Mouse (Mus musculus) forebrain, embryonic 12.5 days (tissue): ENCODE measurements around the gene Lrrn2. TPM values are rescaled to one million over a fixed set of nuclear protein-coding genes. Genes with fewer than 3 reads are reported as not detected.

ENCODE experiments used
- ATAC-seq: fragments of 200-750 bp; cut with Nextera tagmentation; 2 replicates; pipeline ENCODE4 v1.8.0; 2017; ENCODE audit warnings: moderate TSS enrichment; ENCODE audit not compliant: low FRiP score
- H3K27ac ChIP-seq: fragments of 300-500 bp; sonication (generic); 2 replicates; pipeline ENCODE4 v1.5.1; 2016; ENCODE audit warnings: mild to moderate bottlenecking
- H3K27me3 ChIP-seq: fragments of 300-500 bp; sonication (generic); 2 replicates; pipeline ENCODE4 v1.6.1; 2016; ENCODE audit warnings: mild to moderate bottlenecking
- H3K36me3 ChIP-seq: fragments of 300-500 bp; sonication (generic); replicated peaks from 2 replicates; pipeline ENCODE4 v1.6.1; 2016; ENCODE audit warnings: mild to moderate bottlenecking
- H3K4me1 ChIP-seq: fragments of 300-500 bp; sonication (generic); 2 replicates; pipeline ENCODE4 v1.6.1; 2016
- H3K4me2 ChIP-seq: fragments of 300-500 bp; sonication (generic); 2 replicates; pipeline ENCODE4 v1.6.1; 2016; ENCODE audit warnings: mild to moderate bottlenecking, moderate library complexity
- H3K4me3 ChIP-seq: fragments of 300-500 bp; sonication (generic); replicated peaks from 2 replicates; pipeline ENCODE4 v1.5.1; 2016; ENCODE audit warnings: mild to moderate bottlenecking
- H3K9ac ChIP-seq: fragments of 300-500 bp; sonication (generic); 2 replicates; pipeline ENCODE4 v1.6.1; 2016; ENCODE audit warnings: mild to moderate bottlenecking
- H3K9me3 ChIP-seq: fragments of 300-500 bp; sonication (generic); 2 replicates; pipeline ENCODE4 v1.6.1; 2016
- WGBS: fragments of 180-500 bp; shearing (Covaris S2); methylation state at CpG from one replicate; pipeline ENCODE4 v1.1.7; 2016; 5-methylcytosine and 5-hydroxymethylcytosine counted together
- polyA plus RNA-seq: library from polyadenylated mRNA; unstranded; fragments of >200 nt; fragmentation: Nextera tagmentation; extraction: Ambion mirVana; gene quantifications from 2 replicates; pipeline ENCODE4 v1.2.1, GENCODE M21; 2016

Lrrn2 gene
- polyA plus RNA-seq: 17.9 and 19.8 TPM in 2 replicates

DNA sequence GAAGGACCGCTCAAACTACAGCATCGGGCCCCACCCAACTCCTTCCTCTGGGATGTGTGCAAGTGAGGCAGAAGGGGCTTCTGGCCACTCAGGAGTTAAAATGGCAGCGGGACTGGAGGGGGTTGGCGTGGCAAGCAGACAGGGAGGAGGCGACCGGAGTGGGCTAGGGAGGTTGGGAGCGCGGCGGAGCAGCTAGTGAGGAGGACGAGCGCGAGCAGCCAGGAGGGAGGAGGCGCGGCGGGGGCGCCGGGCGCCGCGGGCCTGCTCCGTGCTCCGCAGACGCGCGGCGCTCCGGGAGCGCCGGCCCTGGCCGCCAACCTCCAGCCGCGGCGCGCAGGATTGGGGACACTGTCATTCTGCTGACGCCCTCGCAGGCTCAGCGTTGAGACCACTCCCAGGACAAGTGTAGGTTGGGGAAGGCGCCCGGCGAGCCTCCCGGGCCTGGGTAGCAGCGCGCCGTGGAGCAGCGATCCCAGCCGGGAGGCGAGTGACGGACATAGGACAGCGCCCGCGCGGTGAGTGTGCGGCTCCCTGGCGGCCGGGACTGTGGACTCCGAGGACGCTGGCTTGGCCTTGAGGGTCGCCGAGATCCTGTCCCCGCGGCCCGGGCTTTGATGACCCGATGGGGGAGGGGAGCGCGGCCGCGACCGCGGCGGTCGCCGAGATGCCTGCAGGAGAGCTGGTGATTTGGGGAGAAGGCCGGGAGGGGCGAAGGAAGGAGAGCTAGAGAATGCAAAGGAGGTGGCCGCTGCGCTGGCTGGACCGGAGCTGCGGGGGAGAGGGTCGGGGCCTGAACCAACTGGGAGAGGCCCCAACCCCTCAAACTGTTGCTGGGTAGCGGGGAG lies at the start of gene Lrrn2:
Gene Lrrn2 (plus strand): TSS at position 113 of the 845 bp plus-strand sequence.
- WGBS: under 1% methylated on average over 79 of the region's 80 CpGs
- H3K4me2 ChIP-seq: peak within 1 kb of the TSS; percentile 83
- H3K4me3 ChIP-seq: peak within 1 kb of the TSS; percentile 59
- H3K9me3 ChIP-seq: no peaks in the 10 kb centered on the region
- H3K9ac ChIP-seq: peak within 1 kb of the TSS; percentile 79
- H3K27ac ChIP-seq: peak within 1 kb of the TSS; percentile 81
- H3K4me1 ChIP-seq: peaks cover 34% of the 10 kb centered on the region
- peaks cover 62% of the 10 kb centered on the region for H3K27me3 ChIP-seq
- peak; percentile 87 for ATAC-seq
- H3K36me3 ChIP-seq: no peaks in the 10 kb centered on the region

GRCm38 (mm10) chr1:132831963-132832362 lies 48.1 kb upstream of the Lrrn2 start:
- Histone ChIP-seq H3K9ac (no peak overlapping the region), H3K27me3 (no peaks in the 10 kb centered on the region), H3K9me3 (no peaks in the 10 kb centered on the region), H3K36me3 (no peaks in the 10 kb centered on the region), H3K4me3 (no peak overlapping the region), H3K4me2 (no peak overlapping the region), H3K27ac (no peak overlapping the region), H3K4me1 (no peaks in the 10 kb centered on the region)
- 87% methylated on average over 4 of the region's 4 CpGs for WGBS
- no peak for ATAC-seq

GRCm38 (mm10) chr1:132834037-132834436 lies 46.0 kb upstream of the Lrrn2 start:
- Histone ChIP-seq H3K4me3 (no peak overlapping the region), H3K9me3 (no peaks in the 10 kb centered on the region), H3K9ac (no peak overlapping the region), H3K27me3 (no peaks in the 10 kb centered on the region), H3K27ac (no peak overlapping the region), H3K4me1 (no peaks in the 10 kb centered on the region), H3K4me2 (no peak overlapping the region), H3K36me3 (no peaks in the 10 kb centered on the region)
- WGBS: 75% methylated on average over 8 of the region's 8 CpGs
- ATAC-seq: no peak

DNA sequence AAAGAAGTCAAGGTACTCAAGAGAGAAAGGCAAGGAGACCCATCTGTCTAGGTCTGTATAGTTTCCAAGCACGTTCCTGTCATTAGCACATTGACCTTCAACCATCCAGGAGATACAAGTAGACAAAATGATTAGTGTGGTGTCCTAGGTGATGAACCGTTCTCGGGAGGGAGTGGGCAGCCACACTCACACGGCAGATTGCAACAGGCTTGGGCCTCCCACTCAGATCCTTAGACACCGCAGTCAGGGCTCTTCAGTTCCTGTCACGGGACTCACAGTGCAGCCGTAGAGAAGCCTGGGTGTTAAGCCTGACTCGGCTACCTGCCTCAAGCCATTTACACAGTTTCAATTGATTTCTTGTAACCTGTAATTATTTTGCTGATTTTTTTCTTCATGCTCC lies 43.2 kb upstream of the Lrrn2 start:
- H3K4me2 ChIP-seq: no peak overlapping the region
- WGBS: 82% methylated on average over 8 of the region's 8 CpGs
- H3K36me3 ChIP-seq: no peaks in the 10 kb centered on the region
- no peaks in the 10 kb centered on the region for H3K4me1 ChIP-seq
- ATAC-seq: no peak
- H3K9ac ChIP-seq: no peak overlapping the region
- H3K4me3 ChIP-seq: no peak overlapping the region
- no peaks in the 10 kb centered on the region for H3K9me3 ChIP-seq
- no peak overlapping the region for H3K27ac ChIP-seq
- no peaks in the 10 kb centered on the region for H3K27me3 ChIP-seq

DNA sequence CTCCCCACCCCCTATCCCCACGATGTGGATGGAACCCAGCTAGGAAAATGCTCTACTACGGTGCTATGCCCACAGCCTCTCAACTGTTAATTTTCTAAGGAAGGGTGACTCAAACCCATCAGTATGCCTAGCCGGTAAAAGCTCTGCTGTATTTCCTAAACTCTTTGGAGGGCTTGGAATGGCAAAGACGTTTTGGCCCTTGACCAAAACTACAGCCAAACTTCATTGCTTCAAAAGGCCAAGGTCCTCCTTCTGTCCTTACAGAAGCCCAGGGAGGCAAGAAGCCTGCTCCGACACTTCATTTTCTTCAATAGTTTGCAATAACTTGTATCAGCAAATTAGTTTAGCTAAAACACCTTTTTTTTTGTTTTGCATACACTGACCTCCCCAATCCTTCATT lies 42.4 kb upstream of the Lrrn2 start:
- Histone ChIP-seq H3K4me2 (no peak overlapping the region), H3K9me3 (no peaks in the 10 kb centered on the region), H3K4me3 (no peak overlapping the region), H3K27me3 (no peaks in the 10 kb centered on the region), H3K36me3 (no peaks in the 10 kb centered on the region), H3K27ac (no peak overlapping the region), H3K4me1 (no peaks in the 10 kb centered on the region), H3K9ac (no peak overlapping the region)
- ATAC-seq: no peak
- WGBS: 72% methylated on average over 5 of the region's 5 CpGs

- Histone ChIP-seq H3K36me3 (no peaks in the 10 kb centered on the region), H3K27ac (no peak overlapping the region), H3K4me2 (no peak overlapping the region), H3K27me3 (no peaks in the 10 kb centered on the region), H3K9me3 (no peaks in the 10 kb centered on the region), H3K9ac (no peak overlapping the region), H3K4me3 (no peak overlapping the region), H3K4me1 (no peaks in the 10 kb centered on the region)
- no peak for ATAC-seq
- WGBS: 90% methylated on average over 1 of the region's 1 CpGs
These were observed 41.7 kb upstream of the Lrrn2 start for GRCm38 (mm10) chr1:132838371-132838770.

DNA sequence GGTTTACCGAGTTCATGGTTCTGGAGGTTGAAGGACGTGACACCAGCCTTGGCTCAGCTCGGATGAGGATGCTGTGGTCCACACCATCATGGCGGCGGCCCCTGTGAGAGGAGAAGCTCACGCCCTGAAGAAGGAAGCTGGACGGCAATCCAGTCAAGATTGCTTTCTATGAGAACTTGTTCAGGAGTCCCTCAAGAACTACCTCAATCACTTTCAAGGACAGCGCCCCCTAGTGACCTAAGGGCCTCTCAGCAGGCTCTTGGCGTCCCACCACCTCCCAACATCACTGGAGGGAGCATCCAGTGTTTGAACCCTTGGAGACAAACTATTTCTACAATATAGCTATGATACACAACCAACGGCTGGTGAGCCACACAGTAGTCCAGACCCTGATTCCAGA lies 36.5 kb upstream of the Lrrn2 start:
- H3K27me3 ChIP-seq: no peaks in the 10 kb centered on the region
- H3K4me3 ChIP-seq: no peak overlapping the region
- 81% methylated on average over 10 of the region's 10 CpGs for WGBS
- no peaks in the 10 kb centered on the region for H3K4me1 ChIP-seq
- no peaks in the 10 kb centered on the region for H3K36me3 ChIP-seq
- H3K9ac ChIP-seq: no peak overlapping the region
- 0 out of 2 replicates have a peak, but pooled peaks cover 6% of the 10 kb centered on the region for H3K9me3 ChIP-seq
- ATAC-seq: no peak
- H3K4me2 ChIP-seq: no peak overlapping the region
- no peak overlapping the region for H3K27ac ChIP-seq

GRCm38 (mm10) chr1:132844088-132844804 lies 35.8 kb upstream of the Lrrn2 start:
- Histone ChIP-seq H3K36me3 (no peaks in the 10 kb centered on the region), H3K9me3 (peaks cover 8% of the 10 kb centered on the region; the same call in 1 of the 2 replicates), H3K4me3 (no peak overlapping the region), H3K9ac (no peak overlapping the region), H3K27ac (no peak overlapping the region), H3K4me2 (no peak overlapping the region), H3K4me1 (no peaks in the 10 kb centered on the region), H3K27me3 (no peaks in the 10 kb centered on the region)
- 93% methylated on average over 20 of the region's 20 CpGs for WGBS
- no peak for ATAC-seq

DNA sequence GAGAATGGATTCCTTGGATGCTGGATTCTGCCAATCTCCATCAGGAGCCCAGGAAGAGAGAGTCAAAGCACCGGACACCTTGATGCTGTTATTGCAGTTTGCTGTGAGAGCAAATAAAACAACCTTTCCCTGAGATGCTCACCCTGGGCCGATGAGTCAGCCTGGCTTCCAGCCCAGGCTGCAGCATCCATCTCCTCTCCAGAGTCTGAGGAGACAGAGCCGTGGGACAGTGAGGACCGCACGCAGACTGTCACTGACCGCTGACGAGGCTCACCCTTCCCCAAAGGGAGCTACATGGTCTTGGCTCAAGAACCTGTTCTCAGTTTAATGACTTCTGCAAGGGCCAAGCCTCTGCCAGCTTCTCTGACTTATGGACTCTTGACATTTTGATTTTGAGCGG lies 34.3 kb upstream of the Lrrn2 start:
- H3K9me3 ChIP-seq: peaks cover 11% of the 10 kb centered on the region; the same call in 1 of the 2 replicates
- no peaks in the 10 kb centered on the region for H3K27me3 ChIP-seq
- 91% methylated on average over 8 of the region's 8 CpGs for WGBS
- H3K4me2 ChIP-seq: no peak overlapping the region
- H3K9ac ChIP-seq: no peak overlapping the region
- no peak overlapping the region for H3K4me3 ChIP-seq
- H3K27ac ChIP-seq: no peak overlapping the region
- ATAC-seq: no peak
- no peaks in the 10 kb centered on the region for H3K36me3 ChIP-seq
- no peaks in the 10 kb centered on the region for H3K4me1 ChIP-seq

DNA sequence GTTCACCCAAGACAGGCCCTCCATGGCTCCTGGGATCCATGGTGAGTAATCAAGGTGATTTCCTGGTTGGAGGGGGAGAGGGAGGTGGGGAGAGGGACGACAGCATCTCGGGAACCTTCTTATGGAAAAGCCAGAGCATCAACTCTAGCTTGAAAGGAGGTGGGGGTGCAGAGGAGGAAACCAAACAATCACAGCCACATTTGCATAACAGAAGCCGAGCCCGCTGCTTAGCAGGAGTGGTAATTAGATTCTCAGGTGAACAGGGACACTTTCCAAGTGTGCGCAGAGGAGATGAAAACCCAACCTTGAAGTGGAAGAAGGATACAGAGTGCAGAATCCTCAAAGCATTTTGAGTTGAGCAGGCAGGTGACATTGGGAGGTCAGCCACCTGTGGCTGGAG lies 29.3 kb upstream of the Lrrn2 start:
- no peak overlapping the region for H3K4me3 ChIP-seq
- ATAC-seq: no peak
- H3K9ac ChIP-seq: no peak overlapping the region
- H3K27me3 ChIP-seq: no peaks in the 10 kb centered on the region
- no peak overlapping the region for H3K27ac ChIP-seq
- H3K4me1 ChIP-seq: peaks cover 14% of the 10 kb centered on the region
- no peaks in the 10 kb centered on the region for H3K36me3 ChIP-seq
- no peak overlapping the region for H3K4me2 ChIP-seq
- 24% methylated on average over 5 of the region's 5 CpGs for WGBS
- peaks cover 11% of the 10 kb centered on the region; the same call in 1 of the 2 replicates for H3K9me3 ChIP-seq

GRCm38 (mm10) chr1:132851296-132851695 lies 28.8 kb upstream of the Lrrn2 start:
- Histone ChIP-seq H3K4me2 (no peak overlapping the region), H3K4me1 (peaks cover 14% of the 10 kb centered on the region), H3K36me3 (no peaks in the 10 kb centered on the region), H3K9ac (no peak overlapping the region), H3K9me3 (peaks cover 11% of the 10 kb centered on the region; the same call in 1 of the 2 replicates), H3K4me3 (no peak overlapping the region), H3K27me3 (no peaks in the 10 kb centered on the region), H3K27ac (no peak overlapping the region)
- WGBS: 65% methylated on average over 2 of the region's 2 CpGs
- ATAC-seq: no peak

- H3K27me3 ChIP-seq: no peaks in the 10 kb centered on the region
- ATAC-seq: no peak
- H3K27ac ChIP-seq: no peak overlapping the region
- H3K4me2 ChIP-seq: no peak overlapping the region
- no peak overlapping the region for H3K4me3 ChIP-seq
- H3K9me3 ChIP-seq: peaks cover 11% of the 10 kb centered on the region; the same call in 1 of the 2 replicates
- H3K9ac ChIP-seq: no peak overlapping the region
- H3K4me1 ChIP-seq: peaks cover 14% of the 10 kb centered on the region
- no peaks in the 10 kb centered on the region for H3K36me3 ChIP-seq
- WGBS: 46% methylated on average over 4 of the region's 4 CpGs
These were observed 28.3 kb upstream of the Lrrn2 start for GRCm38 (mm10) chr1:132851771-132852170.
